Mouse (Mus musculus): ENCODE measurements around the gene Gm28551. TPM values are rescaled to one million over a fixed set of nuclear protein-coding genes. Genes with fewer than 3 reads are reported as not detected.

The Gm28551 gene
- 0.04 TPM in 1 of 2 replicates, not detected in the other for total RNA-seq (2012; rRNA removed)
- not detected in 2 replicates for total RNA-seq (2014; rRNA removed)
- 0.20 and 1.1 TPM in 2 replicates for polyA plus RNA-seq (2012; ENCODE audit: insufficient read length, low read depth)

- dilution Hi-C loops (cut with MboI; ENCODE audit: extremely low pct_ligation_motif_present, extremely low pct_unique_long_range_greater_than_20kb, low sequenced_read_pairs) = no loop called here
- no peaks in the 10 kb centered on the region for H3K9me3 ChIP-seq (replicated peaks; ENCODE audit: low read length)
- peak within 1 kb of the TSS; percentile 99 for H3K4me2 ChIP-seq (ENCODE audit: insufficient read depth, low read depth, poor library complexity, severe bottlenecking)
- H3K36me3 ChIP-seq (replicated peaks in 1 of 2; ENCODE audit: control insufficient read depth in 1 of 2, insufficient read depth in 1 of 2, low read length in 1 of 2) = peaks cover 10 to 14% of the 10 kb centered on the region in 2 experiments
- H3K4me3 ChIP-seq (replicated peaks in 1 of 3; ENCODE audit: low read depth in 2 of 3, low read length in 2 of 3, poor library complexity in 1 of 3) = peak within 1 kb of the TSS; percentile 78 to 89 (median 85)
- peaks cover 9% of the 10 kb centered on the region; the same call in 1 of the 2 replicates for H3K79me2 ChIP-seq (replicated peaks; ENCODE audit: control insufficient read depth, extremely low read depth, insufficient read depth, poor library complexity, severe bottlenecking)
- TF ChIP-seq RAD21 (IDR thresholded peaks at IDR 0.05; ENCODE audit: low read depth, low read length) = peak; percentile 65
- TF ChIP-seq USF2 (conservative IDR thresholded peaks at IDR 0.05; ENCODE audit: low read depth, low read length) = no peak
- TF ChIP-seq KAT2A (IDR thresholded peaks at IDR 0.05; ENCODE audit: insufficient replicate concordance, low read length) = 0 out of 2 replicates have a peak, but pooled peaks have one; percentile 42
- 0 out of 2 replicates have a peak, but pooled peaks have one; percentile 52 for TF ChIP-seq CHD2 (IDR thresholded peaks at IDR 0.05; ENCODE audit: low read length)
- no peak for TF ChIP-seq ZNF384 (IDR thresholded peaks at IDR 0.05; ENCODE audit: low read depth, low read length)
- TF ChIP-seq ZKSCAN1 (IDR thresholded peaks at IDR 0.05; ENCODE audit: borderline replicate concordance, low read depth, low read length) = no peak
- no peak for TF ChIP-seq BHLHE40 (IDR thresholded peaks at IDR 0.05; ENCODE audit: low read depth, low read length)
- peak; percentile 78 for TF ChIP-seq HCFC1 (IDR thresholded peaks at IDR 0.05; ENCODE audit: low read depth, low read length)
- TF ChIP-seq TBP (conservative IDR thresholded peaks at IDR 0.05; ENCODE audit: low read depth, low read length) = no peak
- TF ChIP-seq TCF12 (IDR thresholded peaks at IDR 0.05; ENCODE audit: low read depth, low read length) = peak; percentile 64; the same call in 1 of the 2 replicates
- TF ChIP-seq MEF2A (IDR thresholded peaks at IDR 0.05; ENCODE audit: borderline replicate concordance, low read depth, low read length) = no peak
- no peak for TF ChIP-seq EP300 (IDR thresholded peaks at IDR 0.05; ENCODE audit: low read length)
- TF ChIP-seq MYC (IDR thresholded peaks at IDR 0.05; ENCODE audit: low read depth, low read length) = peak; percentile 38; the same call in 1 of the 2 replicates
- TF ChIP-seq NRF1 (IDR thresholded peaks at IDR 0.05; ENCODE audit: low read depth, low read length) = peak; percentile 97
- peak; percentile 79 for TF ChIP-seq NELFE (IDR thresholded peaks at IDR 0.05; ENCODE audit: low read depth, low read length)
- no peak for TF ChIP-seq CHD1 (IDR thresholded peaks at IDR 0.05; ENCODE audit: low read depth, low read length)
- TF ChIP-seq MAFK (IDR thresholded peaks at IDR 0.05; ENCODE audit: insufficient replicate concordance, low read length) = no peak
- peak; percentile 78; the same call in 1 of the 2 replicates for TF ChIP-seq MAZ (IDR thresholded peaks at IDR 0.05; ENCODE audit: low read depth, low read length)
- TF ChIP-seq GABPA (IDR thresholded peaks at IDR 0.05; ENCODE audit: insufficient replicate concordance, low read depth, low read length) = no peak
- TF ChIP-seq E2F4 (IDR thresholded peaks at IDR 0.05; ENCODE audit: insufficient replicate concordance, low read depth, low read length) = 0 out of 2 replicates have a peak, but pooled peaks have one; percentile 80
- TF ChIP-seq ELF1 (IDR thresholded peaks at IDR 0.05; ENCODE audit: low read depth, low read length) = peak; percentile 84
- no peak for TF ChIP-seq JUND (conservative IDR thresholded peaks at IDR 0.05; ENCODE audit: low read depth, low read length)
- peak in 1 of 2 experiments; percentile 61; a peak in 2 of 4 replicates for TF ChIP-seq CTCF (conservative IDR thresholded peaks at IDR 0.05 in 1 of 2, IDR thresholded peaks at IDR 0.05 in 1 of 2; ENCODE audit: low read depth in 2 of 2, low read length in 2 of 2)
- no peak for TF ChIP-seq POLR2AphosphoS2 (IDR thresholded peaks at IDR 0.05; ENCODE audit: low read depth, low read length)
- TF ChIP-seq POLR2A (IDR thresholded peaks at IDR 0.05; ENCODE audit: low read depth, low read length) = peak; percentile 93
- no peak for TF ChIP-seq RCOR1 (conservative IDR thresholded peaks at IDR 0.05; ENCODE audit: low read depth, low read length)
- no peak for TF ChIP-seq MAX (IDR thresholded peaks at IDR 0.05; ENCODE audit: low read length)
- no peak for TF ChIP-seq IRF4 (IDR thresholded peaks at IDR 0.05; ENCODE audit: low read depth, low read length)
- no peak for TF ChIP-seq ETS1 (conservative IDR thresholded peaks at IDR 0.05; ENCODE audit: low read depth, low read length)
- no peak for TF ChIP-seq UBTF (IDR thresholded peaks at IDR 0.05; ENCODE audit: low read depth, low read length)
- TF ChIP-seq MXI1 (IDR thresholded peaks at IDR 0.05; ENCODE audit: low read depth, low read length) = peak; percentile 75; the same call in 1 of the 2 replicates
- TF ChIP-seq ZC3H11A (IDR thresholded peaks at IDR 0.05; ENCODE audit: low read depth, low read length) = no peak
- TF ChIP-seq SIN3A (IDR thresholded peaks at IDR 0.05; ENCODE audit: low read length) = peak; percentile 73
- no peak for TF ChIP-seq PAX5 (IDR thresholded peaks at IDR 0.05; ENCODE audit: low read length)
- in situ Hi-C loops (cut with MboI; ENCODE audit: low pct_ligation_motif_present, low pct_unique_long_range_greater_than_20kb, low sequenced_read_pairs) = no loop called here
- peak within 1 kb of the TSS; percentile 40 for H3K27ac ChIP-seq (ENCODE audit: insufficient read depth, low read depth)
- H3K27me3 ChIP-seq (replicated peaks) = no peaks in the 10 kb centered on the region
- DNase-seq (ENCODE audit: extremely low read depth) = peak; percentile 94
- H3K4me1 ChIP-seq (ENCODE audit: control insufficient read depth in 1 of 2, insufficient read depth in 2 of 2) = peaks cover 3 to 32% of the 10 kb centered on the region in 2 experiments; a peak in 2 of 4 replicates
- peak within 1 kb of the TSS; percentile 71 for H3K9ac ChIP-seq (ENCODE audit: insufficient read depth, low read depth)
These were observed at the start of gene Gm28551, which contains the start of the genes Asdurf and Asnsd1 for GRCm38 (mm10) chr1:53352327-53353261. Gene Gm28551, minus strand, starts transcription at chr1:53352667. Gene Asdurf, minus strand, starts transcription at chr1:53352619. Gene Asnsd1, minus strand, starts transcription at chr1:53352752.

All from CH12.LX (cell line).